Mouse (Mus musculus) myocyte (in vitro differentiated cells): ENCODE data around the gene Bcl2l14.

Experiments used
- MAX ChIP-seq: IDR thresholded peaks from one replicate; pipeline ENCODE4 v1.6.1; 2011; ENCODE audit warnings: low read depth, mild to moderate bottlenecking, control low read depth
- MYOG ChIP-seq, 3 experiments: IDR thresholded peaks; one replicate each; pipeline ENCODE4 v1.6.1; 2011; ENCODE audit warnings: control low read depth in 2 of 3, low read depth in 2 of 3, mild to moderate bottlenecking in 2 of 3; ENCODE audit not compliant: insufficient read length in 2 of 3, control insufficient read depth in 1 of 3, insufficient read depth in 1 of 3
- POLR2A ChIP-seq: IDR thresholded peaks from one replicate; pipeline ENCODE4 v1.6.1; 2011; ENCODE audit warnings: low read depth, mild to moderate bottlenecking, control low read depth, moderate library complexity; ENCODE audit not compliant: insufficient read length

DNA sequence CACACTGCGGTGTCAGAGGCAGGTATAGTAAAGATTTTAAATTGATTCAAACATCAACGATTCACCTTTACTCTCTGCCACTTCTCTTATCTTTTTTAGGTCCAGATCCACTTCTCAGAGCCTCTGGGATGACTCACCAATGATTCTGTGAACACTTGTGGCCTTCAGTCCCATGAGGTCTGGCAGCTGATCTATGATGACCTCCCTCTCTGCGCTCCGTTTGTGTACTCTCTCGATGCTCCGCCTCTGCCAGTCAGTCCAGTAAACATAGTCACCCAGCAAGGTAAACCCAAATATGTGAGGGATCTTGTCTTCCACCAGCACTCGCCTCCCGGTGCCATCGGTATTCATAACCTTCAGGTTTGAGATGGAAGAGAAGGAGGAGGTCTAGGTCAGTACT lies 90.2 kb downstream of the Bcl2l14 start:
- TF ChIP-seq POLR2A (no peak), MAX (no peak), MYOG (IDR thresholded peaks at IDR 0.05; ENCODE audit: control insufficient read depth in 1 of 3, insufficient read depth in 1 of 3, insufficient read length in 2 of 3, low read depth in 2 of 3) (peak in 1 of 3 experiments; percentile 62)
